Mouse (Mus musculus): ENCODE data around the gene Iqgap1. TPM values are rescaled to one million over a fixed set of nuclear protein-coding genes. Genes with fewer than 3 reads are reported as not detected.
A peak's percentile ranks its signal among the peaks of the same experiment; 100 is the strongest.
"Not testable (repeated sequence)": the region's sequence is repeated elsewhere in the genome, so short reads cannot be mapped to it uniquely, and the experiment has no call there.

Iqgap1 gene
- polyA plus RNA-seq, 1 experiment = 284 TPM

GRCm38 (mm10) chr7:80762297-80762696, 63.5 kb downstream of the Iqgap1 start:
- TF ChIP-seq CTCF (IDR thresholded peaks at IDR 0.05; ENCODE audit: low read depth, low read length) (no peak), POLR2A (IDR thresholded peaks at IDR 0.05; ENCODE audit: borderline replicate concordance, low read depth, low read length) (no peak)
- H3K4me1 ChIP-seq (ENCODE audit: control insufficient read depth, insufficient read depth, low read length) = peaks cover 23% of the 10 kb centered on the region
- H3K4me3 ChIP-seq (ENCODE audit: insufficient read depth, low read length) = no peak overlapping the region
- no peak overlapping the region for H3K27ac ChIP-seq (ENCODE audit: insufficient read depth, low read depth, low read length)

- TF ChIP-seq CTCF (IDR thresholded peaks at IDR 0.05; ENCODE audit: low read depth, low read length) (no peak), POLR2A (IDR thresholded peaks at IDR 0.05; ENCODE audit: borderline replicate concordance, low read depth, low read length) (no peak)
- Histone ChIP-seq H3K4me3 (ENCODE audit: insufficient read depth, low read length) (no peak overlapping the region), H3K4me1 (ENCODE audit: control insufficient read depth, insufficient read depth, low read length) (peaks cover 28% of the 10 kb centered on the region), H3K27ac (ENCODE audit: insufficient read depth, low read depth, low read length) (peak overlapping the region; percentile 85)
Measured at GRCm38 (mm10) chr7:80754086-80754485, 71.7 kb downstream of the Iqgap1 start.

- Histone ChIP-seq H3K4me1 (ENCODE audit: control insufficient read depth, insufficient read depth, low read length) (peaks cover 26% of the 10 kb centered on the region), H3K27ac (ENCODE audit: insufficient read depth, low read depth, low read length) (peak overlapping the region; percentile 85), H3K4me3 (ENCODE audit: insufficient read depth, low read length) (no peak overlapping the region)
- TF ChIP-seq CTCF (IDR thresholded peaks at IDR 0.05; ENCODE audit: low read depth, low read length) = no peak; the same call in 1 of the 2 replicates
- no peak for TF ChIP-seq POLR2A (IDR thresholded peaks at IDR 0.05; ENCODE audit: borderline replicate concordance, low read depth, low read length)
Measured at GRCm38 (mm10) chr7:80753613-80754012, 72.2 kb downstream of the Iqgap1 start.

GRCm38 (mm10) chr7:80749624-80750023, 76.2 kb downstream of the Iqgap1 start:
- Histone ChIP-seq H3K4me1 (ENCODE audit: control insufficient read depth, insufficient read depth, low read length) (peaks cover 17% of the 10 kb centered on the region), H3K27ac (ENCODE audit: insufficient read depth, low read depth, low read length) (no peak overlapping the region), H3K4me3 (ENCODE audit: insufficient read depth, low read length) (no peak overlapping the region)
- no peak for TF ChIP-seq POLR2A (IDR thresholded peaks at IDR 0.05; ENCODE audit: borderline replicate concordance, low read depth, low read length)
- TF ChIP-seq CTCF (IDR thresholded peaks at IDR 0.05; ENCODE audit: low read depth, low read length) = no peak

GRCm38 (mm10) chr7:80749109-80749508, 76.7 kb downstream of the Iqgap1 start:
- H3K4me1 ChIP-seq (ENCODE audit: control insufficient read depth, insufficient read depth, low read length) = peaks cover 14% of the 10 kb centered on the region
- not testable (repeated sequence) for H3K4me3 ChIP-seq (ENCODE audit: insufficient read depth, low read length); H3K27ac ChIP-seq (ENCODE audit: insufficient read depth, low read depth, low read length)

- H3K27ac ChIP-seq (ENCODE audit: insufficient read depth, low read depth, low read length) = no peak overlapping the region
- TF ChIP-seq POLR2A (IDR thresholded peaks at IDR 0.05; ENCODE audit: borderline replicate concordance, low read depth, low read length) = no peak
- no peak for TF ChIP-seq CTCF (IDR thresholded peaks at IDR 0.05; ENCODE audit: low read depth, low read length)
- H3K4me3 ChIP-seq (ENCODE audit: insufficient read depth, low read length) = no peak overlapping the region
- no peaks in the 10 kb centered on the region for H3K4me1 ChIP-seq (ENCODE audit: control insufficient read depth, insufficient read depth, low read length)
Measured at GRCm38 (mm10) chr7:80747371-80747770, 78.4 kb downstream of the Iqgap1 start.

- no peak overlapping the region for H3K4me3 ChIP-seq (ENCODE audit: insufficient read depth, low read length)
- no peak for TF ChIP-seq POLR2A (IDR thresholded peaks at IDR 0.05; ENCODE audit: borderline replicate concordance, low read depth, low read length)
- no peak for TF ChIP-seq CTCF (IDR thresholded peaks at IDR 0.05; ENCODE audit: low read depth, low read length)
- no peak overlapping the region for H3K27ac ChIP-seq (ENCODE audit: insufficient read depth, low read depth, low read length)
- no peaks in the 10 kb centered on the region for H3K4me1 ChIP-seq (ENCODE audit: control insufficient read depth, insufficient read depth, low read length)
Measured at GRCm38 (mm10) chr7:80746166-80746761, 79.5 kb downstream of the Iqgap1 start.

GRCm38 (mm10) chr7:80745746-80746145, 80.0 kb downstream of the Iqgap1 start:
- H3K27ac ChIP-seq (ENCODE audit: insufficient read depth, low read depth, low read length) = no peak overlapping the region

GRCm38 (mm10) chr7:80745250-80745649, 80.5 kb downstream of the Iqgap1 start:
- Histone ChIP-seq H3K27ac (ENCODE audit: insufficient read depth, low read depth, low read length) (no peak overlapping the region), H3K4me1 (ENCODE audit: control insufficient read depth, insufficient read depth, low read length) (no peaks in the 10 kb centered on the region), H3K4me3 (ENCODE audit: insufficient read depth, low read length) (no peak overlapping the region)
- TF ChIP-seq POLR2A (IDR thresholded peaks at IDR 0.05; ENCODE audit: borderline replicate concordance, low read depth, low read length) (no peak), CTCF (IDR thresholded peaks at IDR 0.05; ENCODE audit: low read depth, low read length) (no peak)

More at GRCm38 (mm10) chr7:80745746-80746145, 80.0 kb downstream of the Iqgap1 start:
- Histone ChIP-seq H3K4me1 (ENCODE audit: control insufficient read depth, insufficient read depth, low read length) (no peaks in the 10 kb centered on the region), H3K4me3 (ENCODE audit: insufficient read depth, low read length) (no peak overlapping the region)
- TF ChIP-seq CTCF (IDR thresholded peaks at IDR 0.05; ENCODE audit: low read depth, low read length) (no peak), POLR2A (IDR thresholded peaks at IDR 0.05; ENCODE audit: borderline replicate concordance, low read depth, low read length) (no peak)

- H3K4me1 ChIP-seq (ENCODE audit: control insufficient read depth, insufficient read depth, low read length) = no peaks in the 10 kb centered on the region
- H3K27ac ChIP-seq (ENCODE audit: insufficient read depth, low read depth, low read length) = no peak overlapping the region
- no peak for TF ChIP-seq CTCF (IDR thresholded peaks at IDR 0.05; ENCODE audit: low read depth, low read length)
- TF ChIP-seq POLR2A (IDR thresholded peaks at IDR 0.05; ENCODE audit: borderline replicate concordance, low read depth, low read length) = no peak
- H3K4me3 ChIP-seq (ENCODE audit: insufficient read depth, low read length) = no peak overlapping the region
Measured at GRCm38 (mm10) chr7:80743920-80744630, 81.7 kb downstream of the Iqgap1 start.
